Mouse (Mus musculus) heart, embryonic 14.5 days (tissue): ENCODE measurements at regions not wholly inside any gene's neighbourhood (a gene's known extent, or its start where the extent isn't known, plus 50 kb on each side); places are given as distances from the start of the nearest gene placed in this dataset.

ENCODE experiments used
- ATAC-seq: fragments of 200-750 bp; cut with Nextera tagmentation; 2 replicates; pipeline ENCODE4 v1.8.0; 2017; ENCODE audit warnings: low read depth, moderate TSS enrichment; ENCODE audit not compliant: insufficient number of reproducible peaks, insufficient read depth, low FRiP score
- H3K27ac ChIP-seq, 2 experiments: fragments of 200-500 bp in 1 of 2; fragments of 300-500 bp in 1 of 2; sonication (generic) in 1 of 2; replicated peaks in 1 of 2; 2 replicates each; pipeline ENCODE4 v1.5.1; 2012 to 2014; ENCODE audit warnings: low read depth in 2 of 2, low read length in 2 of 2, control low read depth in 1 of 2, mild to moderate bottlenecking in 1 of 2, mixed read lengths in 1 of 2; ENCODE audit not compliant: control insufficient read depth in 1 of 2, insufficient read depth in 1 of 2
- H3K27me3 ChIP-seq: fragments of 300-500 bp; sonication (generic); 2 replicates; pipeline ENCODE4 v1.6.1; 2014; ENCODE audit warnings: mild to moderate bottlenecking, low read length, control low read depth; ENCODE audit not compliant: control insufficient read depth, insufficient read depth
- H3K36me3 ChIP-seq: fragments of 300-500 bp; sonication (generic); 2 replicates; pipeline ENCODE4 v1.6.1; 2014; ENCODE audit warnings: mild to moderate bottlenecking, control low read depth, low read length, mixed read lengths; ENCODE audit not compliant: control insufficient read depth, insufficient read depth
- H3K4me1 ChIP-seq, 2 experiments: fragments of 200-500 bp in 1 of 2; fragments of 300-500 bp in 1 of 2; sonication (generic) in 1 of 2; 2 replicates each; pipeline ENCODE4 v1.6.1; 2012 to 2014; ENCODE audit warnings: low read length in 2 of 2, control low read depth in 1 of 2, mixed read lengths in 1 of 2; ENCODE audit not compliant: control insufficient read depth in 2 of 2, insufficient read depth in 2 of 2
- H3K4me2 ChIP-seq: fragments of 300-500 bp; sonication (generic); 2 replicates; pipeline ENCODE4 v1.6.1; 2014; ENCODE audit warnings: mild to moderate bottlenecking, low read length
- H3K4me3 ChIP-seq, 2 experiments: fragments of 200-500 bp in 1 of 2; fragments of 300-500 bp in 1 of 2; sonication (generic) in 1 of 2; 2 replicates each; pipeline ENCODE4 v1.5.1; 2012 to 2014; ENCODE audit warnings: low read length in 2 of 2, mild to moderate bottlenecking in 2 of 2, control low read depth in 1 of 2, low read depth in 1 of 2, moderate library complexity in 1 of 2; ENCODE audit not compliant: control insufficient read depth in 1 of 2, insufficient read depth in 1 of 2
- H3K9ac ChIP-seq: fragments of 300-500 bp; sonication (generic); 2 replicates; pipeline ENCODE4 v1.6.1; 2014; ENCODE audit warnings: mild to moderate bottlenecking, low read length
- H3K9me3 ChIP-seq: fragments of 300-500 bp; sonication (generic); 2 replicates; pipeline ENCODE4 v1.6.1; 2016; ENCODE audit warnings: low read length, control low read depth; ENCODE audit not compliant: control insufficient read depth
- WGBS: fragments of 180-500 bp; shearing (Covaris S2); extraction: QIAGEN DNeasy Blood & Tissue Kit; methylation state at CpG from one replicate; pipeline ENCODE4 v1.1.7; 2014; 5-methylcytosine and 5-hydroxymethylcytosine counted together

- no peak overlapping the region for H3K27ac ChIP-seq
- H3K9ac ChIP-seq, result no peak overlapping the region
- no peak overlapping the region for H3K4me3 ChIP-seq
- no peaks in the 10 kb centered on the region for H3K4me1 ChIP-seq
- ATAC-seq, result no peak
- H3K27me3 ChIP-seq, result no peaks in the 10 kb centered on the region
- 86% methylated on average over 14 of the region's 14 CpGs for WGBS
- H3K9me3 ChIP-seq, result no peaks in the 10 kb centered on the region
- H3K36me3 ChIP-seq, result no peaks in the 10 kb centered on the region
- no peak overlapping the region for H3K4me2 ChIP-seq
Measured at GRCm38 (mm10) chr8:26432161-26432919, 313.0 kb downstream of the Gm45692 start.

- no peak for ATAC-seq
Measured at GRCm38 (mm10) chr8:26436236-26436635, 316.9 kb downstream of the Gm45692 start.

GRCm38 (mm10) chr8:26437571-26437970, 318.2 kb downstream of the Gm45692 start:
- H3K4me1 ChIP-seq, result no peaks in the 10 kb centered on the region
- no peak overlapping the region for H3K9ac ChIP-seq
- no peak for ATAC-seq
- 61% methylated on average over 3 of the region's 3 CpGs for whole genome bisulfite sequencing
- no peak overlapping the region for H3K4me3 ChIP-seq
- H3K27ac ChIP-seq, result no peak overlapping the region
- H3K4me2 ChIP-seq, result no peak overlapping the region
- no peaks in the 10 kb centered on the region for H3K9me3 ChIP-seq
- H3K27me3 ChIP-seq, result no peaks in the 10 kb centered on the region
- H3K36me3 ChIP-seq, result no peaks in the 10 kb centered on the region

More at GRCm38 (mm10) chr8:26436236-26436635, 316.9 kb downstream of the Gm45692 start:
- Histone ChIP-seq H3K36me3 (no peaks in the 10 kb centered on the region), H3K9ac (no peak overlapping the region), H3K4me1 (no peaks in the 10 kb centered on the region), H3K9me3 (no peaks in the 10 kb centered on the region), H3K4me3 (no peak overlapping the region), H3K27me3 (no peaks in the 10 kb centered on the region), H3K4me2 (no peak overlapping the region), H3K27ac (no peak overlapping the region)
- WGBS, result 88% methylated on average over 11 of the region's 11 CpGs

GRCm38 (mm10) chr8:26438246-26438862, 319.0 kb downstream of the Gm45692 start:
- 84% methylated on average over 15 of the region's 15 CpGs for WGBS
- no peak overlapping the region for H3K4me3 ChIP-seq
- no peaks in the 10 kb centered on the region for H3K4me1 ChIP-seq
- H3K9ac ChIP-seq, result no peak overlapping the region
- H3K4me2 ChIP-seq, result no peak overlapping the region
- H3K9me3 ChIP-seq, result no peaks in the 10 kb centered on the region
- H3K27me3 ChIP-seq, result no peaks in the 10 kb centered on the region
- no peak for ATAC-seq
- no peak overlapping the region for H3K27ac ChIP-seq
- no peaks in the 10 kb centered on the region for H3K36me3 ChIP-seq

GRCm38 (mm10) chr8:26438877-26439276, 319.5 kb downstream of the Gm45692 start:
- Histone ChIP-seq H3K4me3 (no peak overlapping the region), H3K36me3 (no peaks in the 10 kb centered on the region), H3K9ac (no peak overlapping the region), H3K4me1 (no peaks in the 10 kb centered on the region), H3K27ac (no peak overlapping the region), H3K4me2 (no peak overlapping the region), H3K9me3 (no peaks in the 10 kb centered on the region), H3K27me3 (no peaks in the 10 kb centered on the region)
- WGBS, result 75% methylated on average over 16 of the region's 16 CpGs
- ATAC-seq, result no peak

GRCm38 (mm10) chr8:26441268-26442030, 322.1 kb downstream of the Gm45692 start:
- WGBS, result 66% methylated on average over 12 of the region's 12 CpGs

GRCm38 (mm10) chr8:26443041-26443440, 323.7 kb downstream of the Gm45692 start:
- Histone ChIP-seq H3K4me1 (no peaks in the 10 kb centered on the region), H3K9me3 (no peaks in the 10 kb centered on the region), H3K36me3 (no peaks in the 10 kb centered on the region), H3K27ac (no peak overlapping the region), H3K9ac (no peak overlapping the region), H3K27me3 (no peaks in the 10 kb centered on the region), H3K4me2 (no peak overlapping the region), H3K4me3 (no peak overlapping the region)
- no peak for ATAC-seq
- WGBS, result 38% methylated on average over 4 of the region's 4 CpGs

More at GRCm38 (mm10) chr8:26441268-26442030, 322.1 kb downstream of the Gm45692 start:
- Histone ChIP-seq H3K4me3 (no peak overlapping the region), H3K36me3 (no peaks in the 10 kb centered on the region), H3K4me2 (no peak overlapping the region), H3K4me1 (no peaks in the 10 kb centered on the region), H3K9ac (no peak overlapping the region), H3K9me3 (no peaks in the 10 kb centered on the region), H3K27me3 (no peaks in the 10 kb centered on the region), H3K27ac (no peak overlapping the region)
- no peak for ATAC-seq
